Mouse (Mus musculus): ENCODE results near the gene Ugt1a2.

DNA sequence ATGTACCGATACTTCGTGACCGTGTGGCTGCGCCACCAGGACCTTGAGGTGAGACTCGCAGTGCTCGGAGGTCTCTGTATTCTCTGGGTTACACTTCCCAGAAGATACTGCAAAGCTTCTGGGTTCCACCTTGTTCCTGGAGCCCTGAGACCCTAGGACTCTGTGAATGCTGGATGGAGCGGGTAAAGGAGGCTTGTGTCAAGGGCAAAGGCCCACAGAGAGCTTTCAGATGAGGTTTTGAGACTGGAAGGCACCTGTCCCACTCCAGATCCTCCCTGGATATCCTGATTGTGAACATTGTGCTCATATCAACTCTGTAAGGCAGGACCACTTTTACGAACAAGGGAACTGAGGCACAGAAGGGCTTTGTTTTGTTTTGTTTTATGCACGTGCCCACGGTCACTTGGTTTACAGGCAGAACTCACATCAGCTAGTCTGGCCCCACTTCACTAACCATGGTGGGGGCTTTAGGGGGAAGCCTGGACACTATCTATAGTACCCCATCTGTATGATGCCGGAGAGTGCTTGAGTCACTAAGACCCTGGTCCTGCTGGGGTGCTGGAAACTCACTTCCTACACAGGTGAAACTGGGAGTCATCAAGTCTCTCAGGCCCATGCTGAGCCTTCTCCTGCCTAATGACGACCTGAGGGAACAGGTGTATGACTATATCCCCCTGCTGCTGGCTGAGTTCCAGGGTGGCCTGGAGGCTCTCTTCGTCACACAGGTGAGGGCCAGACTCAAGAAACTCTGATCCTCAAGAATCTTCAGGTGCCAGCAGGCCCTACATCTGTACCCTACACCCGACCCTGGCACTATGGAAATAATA is 33.2 kb downstream of the Ugt1a2 start:
- no peak for TF ChIP-seq CTCF (IDR thresholded peaks at IDR 0.05; ENCODE audit: control insufficient read depth, insufficient read depth, insufficient read length)
- TF ChIP-seq MAX (IDR thresholded peaks at IDR 0.05), result no peak
- TF ChIP-seq USF1 (IDR thresholded peaks at IDR 0.05; ENCODE audit: low read depth), result no peak
- no peak for TF ChIP-seq MYOD1 (IDR thresholded peaks at IDR 0.05; ENCODE audit: control insufficient read depth, insufficient read length, low read depth)
- TF ChIP-seq CEBPB (IDR thresholded peaks at IDR 0.05; ENCODE audit: low read depth), result no peak
- no peak for TF ChIP-seq MYOG (IDR thresholded peaks at IDR 0.05; ENCODE audit: control insufficient read depth, extremely low read depth, insufficient read length)
- no peak for TF ChIP-seq FOSL1 (IDR thresholded peaks at IDR 0.05; ENCODE audit: insufficient read depth, low read length, poor library complexity, severe bottlenecking)
